In the genomic region with DNA sequence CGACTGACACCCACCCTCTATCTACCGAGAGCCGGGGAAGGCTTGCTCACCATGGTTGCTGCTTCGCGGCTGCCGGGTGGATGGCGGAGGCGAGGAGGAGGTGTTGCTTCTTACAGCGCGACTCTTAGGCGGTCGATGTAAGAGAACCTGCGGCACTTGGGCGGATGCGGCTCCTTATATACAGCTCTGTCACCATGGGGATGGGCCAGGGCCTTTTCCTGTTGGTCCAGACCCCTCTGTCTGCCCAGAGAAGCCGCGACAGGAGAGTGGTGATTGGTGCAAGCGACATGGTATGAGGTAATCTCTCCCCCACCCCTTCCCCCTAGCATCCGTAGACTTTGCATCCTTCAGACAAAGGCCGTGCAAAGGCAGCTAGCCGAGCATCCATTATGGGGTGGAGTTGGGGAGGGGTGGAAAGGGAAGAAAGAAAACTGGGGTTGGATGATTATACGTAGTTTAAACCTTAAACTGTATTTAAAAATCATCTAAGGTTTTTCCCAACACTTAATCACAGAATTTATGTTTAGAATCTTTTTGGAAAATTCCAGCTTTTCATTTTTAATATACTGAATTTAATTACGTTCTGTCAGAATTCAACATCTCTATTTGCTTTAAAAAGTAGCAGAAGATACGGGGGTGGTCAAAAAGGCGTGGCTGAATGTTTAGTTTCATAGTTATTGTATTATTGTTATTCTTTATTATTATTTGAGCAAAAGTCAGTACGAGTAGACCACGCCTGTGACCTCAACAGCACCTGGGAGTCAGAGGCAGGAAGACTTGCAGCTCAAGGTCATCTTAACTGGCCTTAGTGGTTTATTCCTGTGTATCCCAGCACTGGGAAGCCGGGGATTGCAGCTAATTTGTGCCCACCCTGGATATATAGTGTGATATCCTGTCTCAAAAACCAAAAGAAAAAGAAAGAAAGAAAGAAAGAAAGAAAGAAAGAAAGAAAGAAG, we compare ENCODE assay signal across 8 mouse cellular contexts. TPM values are rescaled to one million over a fixed set of nuclear protein-coding genes. Genes with fewer than 3 reads are reported as not detected.
DNase-seq lines count a peak whose midpoint lies in the region; ATAC-seq and TF ChIP-seq lines count a peak whose summit lies in the region.

TSS of gene Gm49450 (minus strand) at position 151 of the 956 bp plus-strand sequence.
TSS of gene Tuba1a (minus strand) at position 303 of the 956 bp plus-strand sequence.

- peak; percentile 98 for ATAC-seq in forebrain, embryonic 14.5 days
- peak; percentile 83 for ATAC-seq in liver, embryonic 16.5 days (ENCODE audit: low read depth)
- peak; percentile 97 for ATAC-seq in neural tube, embryonic 12.5 days (ENCODE audit: low FRiP score, low read depth)

- H3K4me3 ChIP-seq in forebrain, embryonic 14.5 days (ENCODE audit: low read depth, low read length): peak within 1 kb of the TSS; percentile 97
- H3K4me3 ChIP-seq in liver, embryonic 16.5 days (ENCODE audit: low read depth, low read length): peak within 1 kb of the TSS; percentile 75
- peak within 1 kb of the TSS; percentile 91 for H3K4me3 ChIP-seq in neural tube, embryonic 12.5 days
- peak within 1 kb of the TSS; percentile 89 for H3K4me3 ChIP-seq in testis, adult 2 months (ENCODE audit: control insufficient read depth, low read depth, low read length)

- TF ChIP-seq POLR2A in testis, adult 2 months (IDR thresholded peaks at IDR 0.05; ENCODE audit: control insufficient read depth, low read depth, low read length): peak; percentile 85

- peak; percentile 100 for DNase-seq in ES-CJ7 (ENCODE audit: low read depth, low spot score)
- DNase-seq in cerebellum, adult 11 months: peak; percentile 97
- DNase-seq in forebrain, embryonic 14.5 days (ENCODE audit: low spot score): peak; percentile 100
- DNase-seq in heart, postnatal 10 days: peak; percentile 94 to 95
- peak; percentile 91 to 95 for DNase-seq in kidney, postnatal 4 days

- TF ChIP-seq CTCF in testis, adult 2 months (IDR thresholded peaks at IDR 0.05; ENCODE audit: control insufficient read depth, insufficient read depth, insufficient replicate concordance, low read depth, low read length): no peak

- H3K27me3 ChIP-seq in forebrain, embryonic 14.5 days (replicated peaks; ENCODE audit: control insufficient read depth, insufficient read depth, low read length): no peaks in the 10 kb centered on the region
- H3K27me3 ChIP-seq in liver, embryonic 16.5 days (ENCODE audit: control insufficient read depth, insufficient read depth, low read depth, low read length): peaks cover 20% of the 10 kb centered on the region
- no peaks in the 10 kb centered on the region for H3K27me3 ChIP-seq in neural tube, embryonic 12.5 days (replicated peaks)
- H3K27me3 ChIP-seq in testis, adult 2 months (ENCODE audit: control insufficient read depth, insufficient read depth, low read length): no peaks in the 10 kb centered on the region

- intact Hi-C loops in heart, postnatal 10 days (cut with DNase I): loop anchor here (1.0 to 2.0 kb wide), 3 partner anchors 19 to 40 kb away; partner anchors contain the start of gene Tuba1b

- H3K36me3 ChIP-seq in forebrain, embryonic 14.5 days (ENCODE audit: control insufficient read depth, insufficient read depth, low read length): peaks cover 21% of the 10 kb centered on the region
- H3K36me3 ChIP-seq in liver, embryonic 16.5 days (ENCODE audit: control insufficient read depth, insufficient read depth): no peaks in the 10 kb centered on the region
- peaks cover 13% of the 10 kb centered on the region for H3K36me3 ChIP-seq in neural tube, embryonic 12.5 days
- H3K36me3 ChIP-seq in testis, adult 2 months (ENCODE audit: control insufficient read depth, insufficient read depth, low read length): no peaks in the 10 kb centered on the region

- H3K4me2 ChIP-seq in forebrain, embryonic 14.5 days (ENCODE audit: low read length): peak within 1 kb of the TSS; percentile 79
- peak within 1 kb of the TSS; percentile 96 for H3K4me2 ChIP-seq in liver, embryonic 16.5 days (ENCODE audit: low read depth, low read length)
- H3K4me2 ChIP-seq in neural tube, embryonic 12.5 days (replicated peaks): peak within 1 kb of the TSS; percentile 60

- H3K27ac ChIP-seq in forebrain, embryonic 14.5 days (ENCODE audit: low read depth, low read length): peak within 1 kb of the TSS; percentile 99
- peak within 1 kb of the TSS; percentile 59 for H3K27ac ChIP-seq in liver, embryonic 16.5 days (ENCODE audit: low read length)
- H3K27ac ChIP-seq in neural tube, embryonic 12.5 days: peak within 1 kb of the TSS; percentile 100
- H3K27ac ChIP-seq in testis, adult 2 months (ENCODE audit: control insufficient read depth, insufficient read depth, low read depth, low read length): peak within 1 kb of the TSS; percentile 88

- H3K4me1 ChIP-seq in forebrain, embryonic 14.5 days (ENCODE audit: control insufficient read depth, insufficient read depth, low read length): peaks cover 5% of the 10 kb centered on the region
- H3K4me1 ChIP-seq in liver, embryonic 16.5 days (ENCODE audit: control insufficient read depth, low read depth, low read length): peaks cover 10% of the 10 kb centered on the region
- H3K4me1 ChIP-seq in neural tube, embryonic 12.5 days: peaks cover 10% of the 10 kb centered on the region
- H3K4me1 ChIP-seq in testis, adult 2 months (ENCODE audit: control insufficient read depth, insufficient read depth, low read length): peaks cover 2% of the 10 kb centered on the region

- H3K9ac ChIP-seq in forebrain, embryonic 14.5 days (ENCODE audit: low read length): peak within 1 kb of the TSS; percentile 100
- peak within 1 kb of the TSS; percentile 80 for H3K9ac ChIP-seq in liver, embryonic 16.5 days (ENCODE audit: low read depth, low read length)
- H3K9ac ChIP-seq in neural tube, embryonic 12.5 days: peak within 1 kb of the TSS; percentile 100

- WGBS in forebrain, embryonic 14.5 days: 1% methylated on average over 27 of the region's 28 CpGs
- WGBS in liver, embryonic 16.5 days (ENCODE audit: insufficient replicate concordance): 9% methylated on average over 28 of the region's 28 CpGs
- 2% methylated on average over 28 of the region's 28 CpGs for WGBS in neural tube, embryonic 12.5 days

- H3K9me3 ChIP-seq in forebrain, embryonic 14.5 days (replicated peaks; ENCODE audit: control insufficient read depth, low read length): no peaks in the 10 kb centered on the region
- H3K9me3 ChIP-seq in liver, embryonic 16.5 days (replicated peaks; ENCODE audit: control insufficient read depth, low read length): no peaks in the 10 kb centered on the region
- H3K9me3 ChIP-seq in neural tube, embryonic 12.5 days: no peaks in the 10 kb centered on the region

RNA-seq across cellular contexts. Expression of gene Gm49450, which starts in this region (rescaled TPM):
- not detected in 2 replicates for polyA plus RNA-seq in forebrain, embryonic 14.5 days (2014; fragmentation: Nextera tagmentation; extraction: Ambion mirVana)
- not detected for total RNA-seq in heart, postnatal 10 days (2021)
- not detected in 2 replicates for polyA plus RNA-seq in liver, embryonic 16.5 days (2015; fragmentation: Nextera tagmentation; extraction: Ambion mirVana)
- polyA plus RNA-seq in neural tube, embryonic 12.5 days (2016; fragmentation: Nextera tagmentation; extraction: Ambion mirVana): not detected in 2 replicates
- 2.3 and 2.4 TPM in 2 replicates for polyA plus RNA-seq in testis, adult 2 months (2012; rRNA removed)

RNA-seq across cellular contexts. Expression of gene Tuba1a, which starts in this region (rescaled TPM):
- polyA plus RNA-seq in forebrain, embryonic 14.5 days (2014; fragmentation: Nextera tagmentation; extraction: Ambion mirVana): 18,182 and 18,289 TPM in 2 replicates
- 100 to 1,000 TPM; 263 to 273 TPM for total RNA-seq in heart, postnatal 10 days (2021)
- polyA plus RNA-seq in liver, embryonic 16.5 days (2015; fragmentation: Nextera tagmentation; extraction: Ambion mirVana): 48.1 and 57.9 TPM in 2 replicates
- polyA plus RNA-seq in neural tube, embryonic 12.5 days (2016; fragmentation: Nextera tagmentation; extraction: Ambion mirVana): 10,701 and 10,796 TPM in 2 replicates
- 77.2 and 93.1 TPM in 2 replicates for polyA plus RNA-seq in testis, adult 2 months (2012; rRNA removed)

Comparison
In these comparisons a context has a peak if more than half of its experiments do, and no peak if none do; other contexts are left out.
1. Peak in every context shown above with its lines: DNase-seq, ATAC-seq, H3K4me3 ChIP-seq and H3K27ac ChIP-seq.
2. RNA of gene Tuba1a (polyA plus RNA-seq): 18,182 to 18,289 TPM in forebrain, embryonic 14.5 days and 10,701 to 10,796 TPM in neural tube, embryonic 12.5 days; 77.2 to 93.1 TPM in testis, adult 2 months and 48.1 to 57.9 TPM in liver, embryonic 16.5 days; every median in the first group is over 100 times any median in the second.